Mouse (Mus musculus): ENCODE data around the gene Cenph.
"Not testable (repeated sequence)": the region's sequence is repeated elsewhere in the genome, so short reads cannot be mapped to it uniquely, and the experiment has no call there.

Gene Cenph

DNA sequence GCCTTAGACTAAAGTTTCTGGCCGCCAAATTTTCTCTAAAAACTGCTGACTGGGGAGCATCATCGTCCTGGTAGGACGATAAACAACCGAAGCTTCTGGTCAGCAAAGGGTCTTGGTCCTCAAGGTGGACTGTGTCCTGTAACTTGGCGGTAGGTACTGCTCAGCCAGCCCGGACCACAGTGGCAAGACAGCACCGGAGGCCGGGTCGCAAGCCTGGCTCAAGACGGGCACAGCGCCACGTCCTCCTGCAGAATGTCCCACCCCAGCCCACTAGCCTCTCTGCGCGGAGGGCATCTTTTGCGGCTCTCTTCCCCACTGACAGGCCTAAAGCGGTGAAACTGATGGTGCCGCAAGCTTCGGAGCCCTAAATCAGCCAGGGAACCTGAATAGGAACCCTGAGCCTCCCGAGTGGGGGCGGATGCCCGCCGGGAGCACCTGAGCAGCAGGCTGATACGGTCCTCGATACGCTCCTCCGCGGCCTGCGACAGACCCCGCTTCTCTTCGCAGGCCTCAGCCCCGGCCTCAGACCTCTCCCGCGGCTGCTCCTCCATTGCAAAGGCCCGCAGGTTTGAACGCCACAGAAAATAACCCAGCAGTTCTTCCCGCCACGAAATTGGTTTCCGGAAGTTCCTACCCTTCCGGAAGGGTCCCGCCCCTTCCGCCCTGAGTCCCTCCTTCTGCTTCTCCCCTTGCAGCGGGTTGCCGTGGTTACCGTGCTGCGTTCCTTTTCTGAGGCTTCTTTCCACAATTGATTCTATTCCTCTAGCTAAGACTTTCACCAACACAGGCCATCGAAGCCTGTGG, at the start of gene Cenph:
Cenph (minus strand) TSS at position 648 of the 804 bp plus-strand sequence.
- DNase-seq (ENCODE audit: low spot score in 2 of 2), result peak; percentile 69 to 75

- no peak for DNase-seq (ENCODE audit: low spot score in 2 of 2)
Observed at GRCm38 (mm10) chr13:100824916-100825315, 49.2 kb upstream of the Cenph start.

DNA sequence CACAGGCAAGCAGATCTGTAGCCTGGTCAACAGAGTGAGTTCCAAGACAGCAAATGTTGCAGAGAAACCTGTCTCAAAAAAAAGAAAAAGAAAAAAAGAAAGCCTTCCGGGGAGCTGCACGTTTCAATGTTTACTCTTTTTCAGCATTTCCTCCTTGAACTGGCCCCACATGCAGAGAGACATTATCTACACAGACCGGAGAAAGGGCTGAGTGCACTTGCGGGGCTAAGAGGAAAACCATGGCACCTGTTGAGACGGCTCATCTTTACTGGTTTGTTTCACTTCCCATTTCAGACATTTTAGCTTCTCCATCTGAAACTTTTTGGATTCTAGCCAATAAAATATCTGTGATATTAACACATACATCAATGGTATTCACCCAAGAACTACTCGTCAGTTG, 48.6 kb upstream of the Cenph start:
- peak in 1 of 2 experiments; percentile 60 for DNase-seq (ENCODE audit: low spot score in 2 of 2)

DNA sequence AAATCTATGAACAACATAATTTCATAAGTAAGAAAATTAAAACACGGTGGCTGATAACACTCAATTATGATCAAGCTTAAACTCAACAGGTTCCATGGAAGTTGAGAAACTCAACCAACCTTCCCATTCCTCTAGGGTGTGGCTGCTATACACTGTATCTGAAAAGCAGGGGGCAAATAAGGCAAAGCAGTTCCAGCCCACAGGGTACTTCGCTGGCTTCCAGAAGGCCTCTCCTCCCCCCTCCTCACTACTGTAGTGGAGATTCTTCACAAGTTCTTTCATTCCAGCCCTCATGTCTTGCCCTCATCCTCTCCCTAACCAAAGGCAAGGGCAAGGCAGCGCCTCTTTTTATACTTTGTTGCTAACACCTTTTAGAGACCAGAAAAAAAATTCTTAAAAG, 48.2 kb upstream of the Cenph start:
- no peak for DNase-seq (ENCODE audit: low spot score in 2 of 2)

GRCm38 (mm10) chr13:100814451-100814850, 38.8 kb upstream of the Cenph start:
- no peak for DNase-seq (ENCODE audit: low spot score in 2 of 2)

- no peak for DNase-seq (ENCODE audit: low spot score in 2 of 2)
Observed at GRCm38 (mm10) chr13:100805776-100806175, 30.1 kb upstream of the Cenph start.

- no peak for DNase-seq (ENCODE audit: low spot score in 2 of 2)
Observed at GRCm38 (mm10) chr13:100797171-100797570, 21.5 kb upstream of the Cenph start.

DNA sequence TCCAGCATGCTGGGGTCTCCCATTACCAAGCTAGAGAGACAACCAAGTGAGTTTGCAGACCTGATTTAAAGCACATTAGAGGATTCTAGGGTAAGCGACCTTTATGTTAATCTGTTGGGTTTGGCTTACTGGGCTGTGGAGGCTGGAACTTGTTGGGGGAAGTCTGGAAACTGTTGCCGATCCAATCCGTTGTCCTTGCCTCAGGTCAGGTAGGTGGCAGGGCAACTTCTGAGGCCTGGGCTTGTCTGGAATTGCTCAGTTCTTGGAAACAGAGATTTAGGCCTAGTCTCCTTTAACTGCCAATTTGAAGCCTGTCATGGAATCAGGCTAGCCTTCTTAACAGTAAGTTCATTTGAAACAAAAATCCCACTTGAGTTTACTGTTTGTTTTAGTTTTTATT, 13.4 kb upstream of the Cenph start:
- DNase-seq (ENCODE audit: low spot score in 2 of 2), result no peak

- DNase-seq (ENCODE audit: low spot score in 2 of 2), result not testable (repeated sequence)
Observed at GRCm38 (mm10) chr13:100788057-100788456, 12.4 kb upstream of the Cenph start.

- DNase-seq (ENCODE audit: low spot score in 2 of 2), result no peak
Observed at GRCm38 (mm10) chr13:100787316-100788010, 11.8 kb upstream of the Cenph start.

- DNase-seq (ENCODE audit: low spot score in 2 of 2), result peak; percentile 70 to 80
Observed at GRCm38 (mm10) chr13:100786414-100786867, 10.7 kb upstream of the Cenph start, which contains the start of gene Ccnb1. Gene Ccnb1 (minus strand): TSS chr13:100786570.

DNA sequence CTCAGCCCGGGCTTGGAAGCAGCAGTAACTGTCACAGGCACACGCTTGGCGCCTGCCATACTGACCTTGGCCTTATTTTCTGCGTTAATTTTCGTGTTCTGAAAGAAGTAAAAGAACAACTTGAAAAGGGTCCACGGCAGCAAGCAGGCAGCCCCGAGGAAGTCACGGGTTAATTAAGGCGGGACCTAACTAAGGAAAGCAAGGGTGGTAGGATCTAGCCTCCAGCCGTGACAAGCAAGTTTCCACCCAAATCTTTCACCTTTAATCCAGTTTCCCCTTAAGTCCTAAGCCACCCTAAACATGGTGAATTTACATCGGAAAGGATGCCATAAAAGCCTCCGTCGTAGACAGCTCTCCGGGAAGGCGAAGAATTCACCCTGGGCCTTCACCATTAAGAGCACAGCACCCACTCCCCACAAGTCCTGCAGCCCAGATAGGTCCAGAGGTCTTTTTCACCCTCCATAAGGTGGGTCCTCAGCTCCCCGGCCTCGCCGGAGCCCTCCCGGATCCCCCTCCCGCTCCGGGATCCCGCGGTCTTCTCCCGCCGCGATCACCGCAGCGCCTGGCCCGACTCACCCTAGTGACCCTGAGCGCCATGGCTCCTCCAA, 10.2 kb upstream of the Cenph start:
- peak in 1 of 2 experiments; percentile 3 for DNase-seq (ENCODE audit: low spot score in 2 of 2)

- no peak for DNase-seq (ENCODE audit: low spot score in 2 of 2)
Observed at GRCm38 (mm10) chr13:100777491-100777890, 1.8 kb upstream of the Cenph start.

- DNase-seq (ENCODE audit: low spot score in 2 of 2), result no peak
Observed at GRCm38 (mm10) chr13:100776710-100777109, 1.0 kb upstream of the Cenph start.

DNA sequence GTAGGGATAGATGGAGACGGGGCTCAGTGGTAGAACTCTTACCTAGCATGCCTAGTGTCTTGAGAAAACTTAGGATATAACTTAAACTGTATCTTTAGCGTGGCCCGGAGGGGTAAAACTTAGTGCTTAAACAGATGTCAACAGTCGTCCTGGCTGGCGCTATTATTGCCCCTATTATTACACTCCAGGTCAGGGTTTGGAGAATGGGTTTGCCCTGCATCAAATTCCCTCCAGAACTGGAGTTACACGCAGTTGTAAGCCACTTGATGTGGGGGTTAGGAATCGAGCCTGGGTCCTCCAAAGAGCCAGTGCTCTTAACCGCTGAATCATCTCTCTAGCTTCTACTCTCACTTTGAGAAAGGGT, 339 bp upstream of the Cenph start:
- no peak for DNase-seq (ENCODE audit: low spot score in 2 of 2)

DNA sequence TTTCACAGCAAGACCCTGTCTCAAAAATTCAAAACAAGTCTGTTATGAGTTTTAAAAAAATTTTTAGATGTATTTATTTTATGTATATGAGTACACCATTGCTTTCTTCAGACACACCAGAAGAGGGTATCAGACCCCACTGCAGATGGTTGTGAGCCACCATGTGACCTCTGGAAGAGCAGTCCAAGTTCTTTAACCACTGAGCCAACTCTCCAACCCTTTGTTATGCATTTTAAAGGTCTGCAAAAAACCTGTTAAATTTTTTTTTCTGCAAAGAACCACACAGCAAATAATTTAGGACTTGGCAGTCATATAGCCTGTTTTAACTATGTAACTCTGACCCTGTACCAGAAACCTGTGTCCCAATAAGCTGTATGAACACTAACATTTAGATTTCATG, 995 bp downstream of the Cenph start:
- no peak for DNase-seq (ENCODE audit: low spot score in 2 of 2)

DNA sequence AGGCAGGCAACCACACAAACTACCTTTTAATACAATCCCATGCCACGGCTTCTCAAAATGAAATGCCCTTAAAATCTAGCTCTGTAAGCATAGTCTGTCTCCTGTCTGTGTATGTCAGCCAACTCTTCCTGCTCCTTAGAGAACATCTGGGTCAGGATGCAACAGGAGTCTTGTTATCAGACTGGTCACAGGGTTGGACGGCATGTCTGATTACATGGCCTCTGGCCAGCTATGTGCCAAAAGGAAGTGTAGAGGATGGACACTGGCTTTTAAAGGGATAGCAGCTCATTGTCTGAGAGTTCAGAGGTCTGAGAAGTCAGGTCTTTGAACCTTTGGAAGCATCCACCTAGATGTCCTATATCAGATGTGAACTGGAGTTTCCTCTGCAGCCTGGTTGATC, 20.4 kb downstream of the Cenph start:
- DNase-seq (ENCODE audit: low spot score in 2 of 2), result no peak

DNA sequence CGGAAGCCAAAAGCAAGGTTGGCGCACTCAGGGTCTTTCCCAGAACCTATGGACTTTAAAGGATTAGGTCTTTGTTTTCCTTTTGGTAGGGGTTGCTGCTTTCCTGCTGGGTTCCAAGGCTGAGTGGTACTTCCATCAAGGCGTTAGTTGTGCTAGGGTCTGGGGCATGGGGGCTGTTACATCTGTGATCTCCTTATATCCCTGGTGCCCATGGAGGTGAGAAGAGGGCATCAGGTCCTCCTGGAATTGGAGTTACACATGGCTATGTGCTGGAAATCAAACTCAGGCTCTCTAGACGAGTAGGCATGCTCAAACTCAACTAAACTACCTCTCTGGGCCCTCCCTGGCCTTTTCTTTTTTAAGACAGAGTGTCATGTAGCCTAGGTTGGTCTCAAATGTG, 21.5 kb downstream of the Cenph start:
- no peak for DNase-seq (ENCODE audit: low spot score in 2 of 2)

GRCm38 (mm10) chr13:100753011-100753410, 22.7 kb downstream of the Cenph start:
- DNase-seq (ENCODE audit: low spot score in 2 of 2), result no peak

DNA sequence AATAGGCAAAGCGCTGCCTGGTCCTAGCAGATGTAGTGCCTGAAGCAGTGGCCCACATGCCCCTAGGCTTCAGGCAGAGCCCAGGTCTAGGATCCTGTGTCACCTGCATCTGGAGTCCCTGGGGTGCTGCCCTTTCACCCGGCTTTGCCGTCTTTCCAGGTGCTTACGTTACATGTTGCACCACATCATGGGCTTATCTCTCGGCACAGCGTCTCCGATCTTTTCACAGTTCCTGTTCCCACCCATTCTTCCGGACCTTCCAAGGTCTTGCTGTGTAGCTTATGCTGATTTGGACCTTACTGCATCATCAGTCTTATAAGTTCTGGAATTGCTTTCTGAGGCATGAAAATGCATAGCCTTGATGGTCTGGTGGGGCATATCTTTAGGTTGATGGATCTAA, 23.2 kb downstream of the Cenph start:
- DNase-seq (ENCODE audit: low spot score in 2 of 2), result no peak

DNA sequence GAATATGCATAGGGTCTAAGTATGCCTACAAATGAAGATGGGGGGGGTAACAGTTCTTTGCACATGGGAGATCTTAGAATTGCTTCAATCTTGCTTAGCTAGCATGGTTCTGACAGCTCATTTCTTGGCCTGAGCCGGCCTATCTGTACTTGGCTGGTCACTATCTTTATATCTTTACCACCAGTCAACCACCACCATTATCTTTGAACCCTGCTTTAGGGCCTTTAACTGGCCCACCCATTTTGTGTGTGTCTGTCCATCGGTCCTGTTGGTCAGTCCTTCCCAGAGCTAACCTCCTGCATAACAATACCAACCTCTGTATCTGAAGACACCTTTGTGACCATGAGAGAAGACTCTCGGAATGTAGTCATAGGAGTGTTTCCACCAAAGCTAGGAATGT, 24.3 kb downstream of the Cenph start:
- DNase-seq (ENCODE audit: low spot score in 2 of 2), result no peak

- DNase-seq (ENCODE audit: low spot score in 2 of 2), result no peak
Observed at GRCm38 (mm10) chr13:100750799-100751198, 24.9 kb downstream of the Cenph start.

GRCm38 (mm10) chr13:100748638-100749037, 27.1 kb downstream of the Cenph start:
- no peak for DNase-seq (ENCODE audit: low spot score in 2 of 2)

All from natural killer cell, adult 2 months (primary cell).